Mouse (Mus musculus) gastrocnemius, adult 2 months (tissue): ENCODE measurements around the gene Slc39a13. TPM values are rescaled to one million over a fixed set of nuclear protein-coding genes. Genes with fewer than 3 reads are reported as not detected.
"Not testable (repeated sequence)": the region's sequence is repeated elsewhere in the genome, so short reads cannot be mapped to it uniquely, and the experiment has no call there.

Experiments
- DNase-seq: peaks from one replicate; pipeline ENCODE4 v3.0.0; 2022
- H3K27ac ChIP-seq: fragments of 200-600 bp; 2 replicates; pipeline ENCODE4 v1.8.1; 2022; ENCODE audit warnings: mild to moderate bottlenecking
- H3K4me3 ChIP-seq: fragments of 200-600 bp; 2 replicates; pipeline ENCODE4 v1.8.1; 2022; ENCODE audit warnings: mild to moderate bottlenecking, moderate library complexity
- CTCF ChIP-seq: fragments of 200-600 bp; IDR thresholded peaks from 2 replicates; pipeline ENCODE4 v1.8.1; 2022; ENCODE audit warnings: antibody characterized with exemption, mild to moderate bottlenecking, moderate library complexity
- intact Hi-C: fragments of 180-260 bp; cut with DNase I; formaldehyde crosslinking; loops from one replicate; pipeline ENCODE4 v1.15.1; 2025
- long read RNA-seq, 2 experiments: library from polyadenylated mRNA; stranded (forward); transcript quantifications; one replicate each; pipeline ENCODE4 v2.0.0; 2021
- total RNA-seq, 2 experiments: library from RNA; stranded (reverse); gene quantifications; 2 replicates each; pipeline ENCODE4 v1.2.3; 2021

Gene Slc39a13
- 10 to 100 TPM; 18.7 to 22.0 TPM for total RNA-seq
- long read RNA-seq, experiment 1, transcript Slc39a13-201 (10 exons, 2,469 nt), result major isoform, 26 of 56 reads
- long read RNA-seq, experiment 1, transcript Slc39a13-203 (10 exons, 1,291 nt), result minor isoform, 15 of 56 reads
- long read RNA-seq, experiment 1, partial matches to known transcripts, result 4 of 56 reads
- long read RNA-seq, experiment 1, other reads (novel, unspliced or antisense), result 11 of 56 reads
- long read RNA-seq, experiment 2, transcript Slc39a13-203 (10 exons, 1,291 nt), result minor isoform, 21 of 61 reads
- long read RNA-seq, experiment 2, transcript Slc39a13-201 (10 exons, 2,469 nt), result major isoform, 33 of 61 reads
- long read RNA-seq, experiment 2, partial matches to known transcripts, result 1 of 61 reads
- long read RNA-seq, experiment 2, other reads (novel, unspliced or antisense), result 6 of 61 reads

GRCm38 (mm10) chr2:91070076-91070800, at the start of gene Slc39a13:
Gene Slc39a13, minus strand, starts transcription at chr2:91070417.
- peak; percentile 97 for DNase-seq
- intact Hi-C loops, result loop anchor here (1.0 kb wide), 2 partner anchors 16 to 31 kb away; partner anchors contain the start of gene Psmc3
- H3K4me3 ChIP-seq, result peak within 1 kb of the TSS; percentile 86
- TF ChIP-seq CTCF, result no peak
- peak within 1 kb of the TSS; percentile 95 for H3K27ac ChIP-seq

- TF ChIP-seq CTCF, result no peak
- DNase-seq, result no peak
- intact Hi-C loops, result loop anchor here (5.0 kb wide), 2 partner anchors 118 to 358 kb away; partner anchors contain the start of gene Ddb2
- Histone ChIP-seq H3K27ac (no peak overlapping the region), H3K4me3 (no peak overlapping the region)
Observed at GRCm38 (mm10) chr2:91119551-91119950, 49.3 kb upstream of the Slc39a13 start.

GRCm38 (mm10) chr2:91119061-91119460, 48.8 kb upstream of the Slc39a13 start:
- no peak overlapping the region for H3K4me3 ChIP-seq
- H3K27ac ChIP-seq, result no peak overlapping the region
- no peak for DNase-seq
- intact Hi-C loops, result loop anchor here (5.0 kb wide), 2 partner anchors 118 to 358 kb away; partner anchors contain the start of gene Ddb2
- TF ChIP-seq CTCF, result no peak

- Histone ChIP-seq H3K27ac (no peak overlapping the region), H3K4me3 (no peak overlapping the region)
- no peak for TF ChIP-seq CTCF
- DNase-seq, result no peak
- intact Hi-C loops, result loop anchor here (5.0 kb wide), 2 partner anchors 119 to 359 kb away; partner anchors contain the start of gene Ddb2
Observed at GRCm38 (mm10) chr2:91118647-91119046, 48.4 kb upstream of the Slc39a13 start.

GRCm38 (mm10) chr2:91117585-91118275, 47.5 kb upstream of the Slc39a13 start, which contains the start of gene Mybpc3:
Gene Mybpc3, plus strand, starts transcription at chr2:91118144.
- no peak for DNase-seq
- no peak for TF ChIP-seq CTCF
- Histone ChIP-seq H3K4me3 (no peak within 1 kb of the TSS), H3K27ac (no peak within 1 kb of the TSS)
- intact Hi-C loops, result loop anchor here (2.0 to 5.0 kb wide), 3 partner anchors 120 to 360 kb away; partner anchors contain the start of gene Ddb2

- intact Hi-C loops, result loop anchor here (2.0 to 5.0 kb wide), 3 partner anchors 120 to 360 kb away; partner anchors contain the start of gene Ddb2
- no peak overlapping the region for H3K4me3 ChIP-seq
- no peak for DNase-seq
- H3K27ac ChIP-seq, result no peak overlapping the region
- no peak for TF ChIP-seq CTCF
Observed at GRCm38 (mm10) chr2:91116842-91117241, 46.6 kb upstream of the Slc39a13 start.

GRCm38 (mm10) chr2:91115578-91115970, 45.4 kb upstream of the Slc39a13 start:
- DNase-seq, result no peak
- Histone ChIP-seq H3K4me3 (peak overlapping the region; percentile 70), H3K27ac (peak overlapping the region; percentile 77)
- intact Hi-C loops, result loop anchor here (1.0 to 5.0 kb wide), 3 partner anchors 79 to 362 kb away; partner anchors contain the start of gene Ddb2
- TF ChIP-seq CTCF, result no peak

- H3K27ac ChIP-seq, result peak overlapping the region; percentile 77
- DNase-seq, result peak; percentile 98
- peak overlapping the region; percentile 70 for H3K4me3 ChIP-seq
- intact Hi-C loops, result loop anchor here (1.0 to 5.0 kb wide), 3 partner anchors 79 to 362 kb away; partner anchors contain the start of gene Ddb2
- TF ChIP-seq CTCF, result no peak; the same call in 1 of the 2 replicates
Observed at GRCm38 (mm10) chr2:91114781-91115577, 44.8 kb upstream of the Slc39a13 start.

- no peak overlapping the region for H3K4me3 ChIP-seq
- no peak overlapping the region for H3K27ac ChIP-seq
- TF ChIP-seq CTCF, result no peak
- DNase-seq, result no peak
- intact Hi-C loops, result no loop called here
Observed at GRCm38 (mm10) chr2:91113852-91114251, 43.6 kb upstream of the Slc39a13 start.

- no peak for TF ChIP-seq CTCF
- DNase-seq, result no peak
- H3K27ac ChIP-seq, result no peak overlapping the region
- intact Hi-C loops, result no loop called here
- no peak overlapping the region for H3K4me3 ChIP-seq
Observed at GRCm38 (mm10) chr2:91113334-91113733, 43.1 kb upstream of the Slc39a13 start.

- TF ChIP-seq CTCF, result no peak
- intact Hi-C loops, result no loop called here
- no peak for DNase-seq
- H3K27ac ChIP-seq, result no peak overlapping the region
- no peak overlapping the region for H3K4me3 ChIP-seq
Observed at GRCm38 (mm10) chr2:91112491-91112890, 42.3 kb upstream of the Slc39a13 start.

- intact Hi-C loops, H3K4me3 ChIP-seq, H3K27ac ChIP-seq, DNase-seq: not testable (repeated sequence)
Observed at GRCm38 (mm10) chr2:91111832-91112231, 41.6 kb upstream of the Slc39a13 start.
